Mouse (Mus musculus) liver, embryonic 14.5 days (tissue): Measurements from ENCODE around the gene Cfap299.

ENCODE experiments used
- CTCF ChIP-seq: IDR thresholded peaks from 2 replicates; pipeline ENCODE4 v1.5.1; 2016; ENCODE audit warnings: antibody characterized with exemption, low read depth, control low read depth
- EP300 ChIP-seq: IDR thresholded peaks from 2 replicates; pipeline ENCODE4 v1.6.1; 2016; ENCODE audit warnings: antibody characterized with exemption, low read depth

DNA sequence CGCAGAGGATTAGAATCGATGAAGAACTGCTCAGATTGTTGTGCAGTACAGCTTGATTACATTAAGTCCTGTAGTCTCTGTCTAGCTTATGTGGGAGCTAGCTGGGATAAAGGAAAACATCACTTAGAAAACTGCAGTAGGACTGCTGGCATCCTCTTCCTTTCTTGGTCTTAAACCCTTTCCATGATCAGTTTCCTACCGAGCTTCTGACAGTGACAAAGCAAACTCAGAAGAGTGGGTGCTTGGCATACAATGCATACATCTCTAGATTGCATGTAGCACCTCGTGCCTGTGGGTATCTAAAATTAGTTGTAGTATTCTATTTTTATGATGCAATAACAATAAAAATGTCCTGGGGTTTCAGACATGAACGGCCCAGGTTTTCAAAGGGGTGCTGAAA lies 154.4 kb downstream of the Cfap299 start:
- TF ChIP-seq CTCF = no peak
- no peak for TF ChIP-seq EP300
